Comparison of ENCODE assay signal across 8 mouse cellular contexts in the genomic region with DNA sequence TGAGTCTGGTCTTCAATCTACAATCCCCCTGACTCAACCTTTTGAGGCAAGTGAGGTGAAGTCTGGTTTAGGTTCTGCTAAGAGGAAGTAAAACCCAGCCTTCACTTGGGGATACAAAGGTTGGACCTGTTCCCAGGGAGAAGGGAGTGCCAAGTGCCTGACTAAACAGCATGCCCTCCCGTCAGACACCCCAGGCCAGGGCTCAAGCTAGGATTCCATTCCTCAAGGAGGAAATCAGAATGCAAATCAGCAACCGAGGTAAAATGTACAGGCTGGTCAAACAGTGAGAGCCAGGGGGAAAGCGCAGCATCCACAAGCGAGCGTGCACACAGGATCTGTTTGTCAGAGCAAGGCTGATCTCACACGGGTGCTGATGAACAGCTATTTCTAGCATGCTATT. TPM values are rescaled to one million over a fixed set of nuclear protein-coding genes. Genes with fewer than 3 reads are reported as not detected.
DNase-seq lines count a peak whose midpoint lies in the region; ATAC-seq and TF ChIP-seq lines count a peak whose summit lies in the region.
"Had no signal": no experiment of that assay in that cellular context is flagged by ENCODE, and none has a peak within 500 bp of the region (broad histone marks: within the 10 kb centered on the region; RNA-seq: fewer than 3 reads in every experiment).

No protein-coding gene starts in this region.

- H3K9me3 ChIP-seq in heart, embryonic 13.5 days: no peaks in the 10 kb centered on the region

- H3K36me3 ChIP-seq in heart, embryonic 13.5 days: no peaks in the 10 kb centered on the region

- intact Hi-C loops in left cerebral cortex, postnatal 14 days (cut with DNase I): no loop called here

- peaks cover 31% of the 10 kb centered on the region for H3K4me1 ChIP-seq in heart, embryonic 13.5 days

- ATAC-seq in heart, embryonic 13.5 days (ENCODE audit: extremely low read depth, insufficient number of reproducible peaks, low FRiP score, low TSS enrichment): no peak

- H3K27ac ChIP-seq in heart, embryonic 13.5 days (replicated peaks): no peak overlapping the region

- no peak for TF ChIP-seq POLR2A in brain, embryonic 14.5 days (IDR thresholded peaks at IDR 0.05; ENCODE audit: borderline replicate concordance, extremely low read depth, insufficient read depth, insufficient read length, poor library complexity, severe bottlenecking)

- 0 out of 2 replicates have a peak overlapping the region, but pooled peaks have one; percentile 0 for H3K9ac ChIP-seq in heart, embryonic 13.5 days

- WGBS in heart, embryonic 13.5 days: 43% methylated on average over 6 of the region's 6 CpGs

- DNase-seq in left cerebral cortex, postnatal 14 days (ENCODE audit: low spot score in 2 of 2): peak; percentile 13 to 23
- no peak for DNase-seq in left cerebral cortex, adult 11 months (ENCODE audit: low spot score)
- peak; percentile 73 for DNase-seq in brain, embryonic 14.5 days (ENCODE audit: low read depth)
- DNase-seq in layer of hippocampus, postnatal 36 days: peak; percentile 9 to 15
- DNase-seq in urinary bladder, postnatal 36 days (ENCODE audit: low spot score in 2 of 2): peak; percentile 12 to 31
- DNase-seq in neural tube, embryonic 10.5 days (ENCODE audit: extremely low spot score, low spot score): no peak

- no peak for TF ChIP-seq CTCF in brain, embryonic 14.5 days (IDR thresholded peaks at IDR 0.05; ENCODE audit: borderline replicate concordance, extremely low read depth, insufficient read depth, insufficient read length)

- H3K4me3 ChIP-seq in heart, embryonic 13.5 days: no peak overlapping the region

- H3K4me2 ChIP-seq in heart, embryonic 13.5 days: no peak overlapping the region

- H3K27me3 ChIP-seq in heart, embryonic 13.5 days (replicated peaks): no peaks in the 10 kb centered on the region

RNA-seq across cellular contexts. Expression of gene Micu1, which starts 34.9 kb away (rescaled TPM):
- 10 to 100 TPM; 82.4 to 88.7 TPM for total RNA-seq in left cerebral cortex, postnatal 14 days (2021)
- polyA plus RNA-seq in brain, embryonic 14.5 days (2012; rRNA removed): 73.8 and 77.8 TPM in 2 replicates
- polyA plus RNA-seq in heart, embryonic 13.5 days (2015; fragmentation: Nextera tagmentation; extraction: Ambion mirVana): 42.1 and 43.5 TPM in 2 replicates
- total RNA-seq in layer of hippocampus, postnatal 36 days (2021): 100 to 1,000 TPM in 1 of 2 experiments, 10 to 100 TPM in 1; 98.3 to 109 TPM

RNA-seq across cellular contexts. Expression of gene Mcu, which starts 50.9 kb away (rescaled TPM):
- total RNA-seq in left cerebral cortex, postnatal 14 days (2021): 10 to 100 TPM; 48.0 to 48.6 TPM
- 11.4 and 17.3 TPM in 2 replicates for polyA plus RNA-seq in brain, embryonic 14.5 days (2012; rRNA removed)
- 24.9 and 25.6 TPM in 2 replicates for polyA plus RNA-seq in heart, embryonic 13.5 days (2015; fragmentation: Nextera tagmentation; extraction: Ambion mirVana)
- 10 to 100 TPM; 48.7 to 50.2 TPM for total RNA-seq in layer of hippocampus, postnatal 36 days (2021)

RNA-seq across cellular contexts. Expression of gene Gm10322, which starts 51.5 kb away (rescaled TPM):
- total RNA-seq in left cerebral cortex, postnatal 14 days (2021): not detected
- polyA plus RNA-seq in brain, embryonic 14.5 days (2012; rRNA removed): not detected in 2 replicates
- not detected in 2 replicates for polyA plus RNA-seq in heart, embryonic 13.5 days (2015; fragmentation: Nextera tagmentation; extraction: Ambion mirVana)
- total RNA-seq in layer of hippocampus, postnatal 36 days (2021): not detected
- total RNA-seq: liver, adult 2 months had no signal
- polyA plus RNA-seq: liver, adult 2 months had no signal

Comparison
In these comparisons a context has a peak if more than half of its experiments do, and no peak if none do; other contexts are left out.
1. DNase-seq: peak in left cerebral cortex, postnatal 14 days (2 of 2), brain, embryonic 14.5 days (single experiment), layer of hippocampus, postnatal 36 days (2 of 2) and urinary bladder, postnatal 36 days (2 of 2); none in left cerebral cortex, adult 11 months (single experiment) and neural tube, embryonic 10.5 days (single experiment).